Mouse (Mus musculus): ENCODE measurements around the gene Ranbp2.

The Ranbp2 gene

GRCm38 (mm10) chr10:58446384-58447279 is at the start of gene Ranbp2:
Ranbp2 (plus strand) TSS chr10:58446920.
- DNase-seq: peak; percentile 99

GRCm38 (mm10) chr10:58398941-58399340 is 47.8 kb upstream of the Ranbp2 start:
- DNase-seq: no peak

- DNase-seq: no peak
Measured at GRCm38 (mm10) chr10:58401838-58402237, 44.9 kb upstream of the Ranbp2 start.

- DNase-seq: no peak
Measured at GRCm38 (mm10) chr10:58404639-58405038, 42.1 kb upstream of the Ranbp2 start.

- peak; percentile 32 for DNase-seq
Measured at GRCm38 (mm10) chr10:58405285-58405948, 41.3 kb upstream of the Ranbp2 start.

- peak; percentile 65 for DNase-seq
Measured at GRCm38 (mm10) chr10:58405949-58406305, 40.8 kb upstream of the Ranbp2 start.

DNA sequence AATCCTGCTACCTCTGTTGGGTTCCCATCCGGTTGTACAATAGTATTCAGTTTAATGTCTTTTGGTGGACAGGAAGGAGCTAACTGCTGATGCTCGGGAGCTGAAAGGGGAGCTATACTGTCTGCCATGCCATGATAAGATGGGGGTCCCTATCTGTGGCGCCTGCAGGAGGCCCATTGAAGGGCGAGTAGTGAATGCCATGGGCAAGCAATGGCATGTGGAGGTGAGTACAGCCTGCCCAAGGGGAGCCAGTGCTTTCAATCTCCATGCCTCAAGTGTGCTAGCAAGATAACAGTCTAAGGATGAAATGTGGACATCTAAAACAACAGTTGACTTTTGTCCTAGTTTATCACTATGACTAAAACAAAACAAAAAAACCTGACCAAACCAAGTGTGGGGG is 34.4 kb upstream of the Ranbp2 start:
- no peak for DNase-seq

GRCm38 (mm10) chr10:58412852-58413251 is 33.9 kb upstream of the Ranbp2 start:
- DNase-seq: no peak

GRCm38 (mm10) chr10:58416702-58417101 is 30.0 kb upstream of the Ranbp2 start:
- DNase-seq: peak; percentile 77

- peak; percentile 18 for DNase-seq
Measured at GRCm38 (mm10) chr10:58418290-58418971, 28.3 kb upstream of the Ranbp2 start.

DNA sequence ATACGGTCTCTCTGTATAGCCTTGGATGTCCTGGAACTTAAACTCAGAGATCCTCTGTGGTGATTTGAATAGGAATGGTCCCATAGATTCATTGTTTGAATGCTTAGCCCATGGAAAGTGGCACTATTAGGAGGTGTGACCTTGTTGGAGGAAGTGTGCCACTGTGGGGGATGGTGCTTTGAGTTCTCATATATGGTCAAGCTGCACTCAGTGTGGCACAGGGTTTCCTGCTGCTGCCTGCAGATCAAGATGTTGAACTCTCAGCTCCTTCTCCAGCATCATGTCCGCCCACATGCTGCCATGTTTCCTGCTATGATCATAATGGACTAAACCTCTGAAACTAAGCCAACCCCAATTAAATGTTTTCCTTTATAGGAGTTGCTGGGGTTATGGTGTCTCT is 18.8 kb upstream of the Ranbp2 start:
- no peak for DNase-seq

DNA sequence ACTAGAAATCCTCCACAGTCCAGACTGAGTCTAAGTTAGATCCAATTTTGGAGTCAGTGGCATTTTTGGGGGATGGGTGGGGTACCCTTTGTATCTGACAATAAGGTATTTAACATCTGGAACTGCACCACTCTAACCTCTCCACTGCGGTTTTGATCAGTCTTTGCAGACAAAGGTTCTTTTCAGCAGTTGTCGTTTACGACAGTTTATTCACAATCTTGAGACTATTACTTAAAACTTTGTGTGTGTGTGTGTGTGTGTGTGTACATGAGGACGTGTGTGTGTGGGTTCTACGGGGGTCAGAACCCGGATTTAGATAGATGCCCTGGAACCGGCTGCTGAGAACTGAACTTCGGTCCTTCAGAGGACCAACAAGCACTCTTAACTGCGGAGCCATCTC is 870 bp upstream of the Ranbp2 start:
- peak; percentile 18 for DNase-seq

DNA sequence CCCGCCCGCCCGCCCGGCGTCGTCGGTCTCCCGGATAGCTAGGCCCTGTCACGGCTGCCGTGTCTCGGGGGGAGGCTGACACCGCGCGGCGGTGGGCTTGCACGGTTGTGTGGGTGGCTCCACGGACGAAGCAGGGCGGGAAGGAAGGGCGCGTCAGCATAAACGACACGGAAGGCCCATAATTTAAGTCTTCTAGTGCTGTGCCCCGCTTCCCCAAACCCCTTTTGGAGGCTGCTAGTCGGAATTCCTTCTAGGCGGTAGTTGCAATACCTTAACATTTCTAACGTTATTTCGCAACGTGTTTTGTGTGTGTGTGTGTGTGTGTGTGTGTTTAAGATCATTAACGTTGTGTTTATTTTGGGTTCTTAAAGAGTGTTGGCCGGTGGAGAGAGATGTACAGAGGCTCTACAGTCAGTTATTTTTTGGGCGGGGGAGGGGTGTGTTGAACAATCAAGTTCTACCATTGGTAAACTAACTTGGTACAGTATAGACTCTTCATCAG is 611 bp downstream of the Ranbp2 start:
- no peak for DNase-seq

GRCm38 (mm10) chr10:58451575-58451974 is 4.9 kb downstream of the Ranbp2 start:
- DNase-seq: no peak

DNA sequence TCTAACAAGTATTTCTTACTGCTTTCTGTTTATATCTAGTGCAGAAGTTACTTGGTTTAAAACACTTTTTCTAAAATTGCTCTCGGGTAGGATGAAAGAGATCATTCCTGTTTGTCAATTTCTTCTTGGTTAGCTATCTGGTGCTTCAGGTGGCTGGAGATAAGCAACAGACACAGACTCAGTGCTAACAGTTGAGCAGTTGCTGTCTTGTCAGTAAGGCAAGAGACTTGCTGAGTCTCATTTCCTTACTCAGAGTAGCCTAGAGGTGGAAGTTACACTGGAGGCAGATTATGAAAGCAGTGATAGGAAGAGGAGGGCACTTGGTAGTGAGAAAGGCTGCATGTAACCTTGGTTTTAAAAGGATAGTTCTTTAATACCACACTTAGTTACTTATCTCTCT is 5.5 kb downstream of the Ranbp2 start:
- no peak for DNase-seq

DNA sequence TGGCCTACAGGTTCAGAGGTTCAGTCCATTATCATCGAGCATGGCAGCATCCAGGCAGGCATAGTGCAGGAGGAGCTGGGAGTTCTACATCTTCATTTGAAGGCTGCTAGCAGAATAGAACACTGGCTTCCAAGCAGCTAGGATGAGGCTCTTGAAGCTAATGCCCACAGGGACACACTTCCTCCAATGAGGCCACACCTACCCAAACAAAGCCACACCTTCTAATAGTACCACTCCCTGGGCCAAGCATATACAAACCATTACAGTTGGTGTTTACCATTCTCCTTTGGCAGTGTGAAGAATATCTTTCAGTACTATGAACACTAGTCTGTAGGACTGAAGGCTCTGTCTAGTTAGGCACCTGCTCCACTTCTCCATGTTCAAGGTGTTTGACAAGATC is 13.2 kb downstream of the Ranbp2 start:
- DNase-seq: peak; percentile 5

- DNase-seq: no peak
Measured at GRCm38 (mm10) chr10:58477086-58477755, 30.5 kb downstream of the Ranbp2 start.

DNA sequence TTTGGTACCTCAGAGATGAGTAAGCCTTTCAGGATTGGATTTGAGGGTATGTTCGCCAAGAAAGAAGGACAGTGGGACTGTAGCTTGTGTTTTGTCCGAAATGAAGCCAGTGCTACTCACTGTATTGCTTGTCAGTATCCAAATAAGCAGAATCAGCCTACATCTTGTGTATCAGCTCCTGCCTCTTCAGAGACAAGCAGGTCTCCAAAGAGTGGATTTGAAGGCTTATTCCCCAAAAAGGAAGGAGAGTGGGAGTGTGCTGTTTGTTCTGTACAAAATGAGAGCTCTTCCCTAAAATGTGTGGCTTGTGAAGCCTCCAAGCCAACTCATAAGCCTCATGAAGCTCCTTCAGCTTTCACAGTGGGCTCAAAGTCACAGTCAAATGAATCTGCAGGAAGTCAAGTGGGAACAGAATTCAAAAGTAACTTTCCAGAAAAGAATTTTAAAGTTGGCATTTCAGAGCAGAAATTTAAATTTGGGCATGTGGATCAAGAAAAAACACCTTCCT is 31.4 kb downstream of the Ranbp2 start:
- no peak for DNase-seq

DNA sequence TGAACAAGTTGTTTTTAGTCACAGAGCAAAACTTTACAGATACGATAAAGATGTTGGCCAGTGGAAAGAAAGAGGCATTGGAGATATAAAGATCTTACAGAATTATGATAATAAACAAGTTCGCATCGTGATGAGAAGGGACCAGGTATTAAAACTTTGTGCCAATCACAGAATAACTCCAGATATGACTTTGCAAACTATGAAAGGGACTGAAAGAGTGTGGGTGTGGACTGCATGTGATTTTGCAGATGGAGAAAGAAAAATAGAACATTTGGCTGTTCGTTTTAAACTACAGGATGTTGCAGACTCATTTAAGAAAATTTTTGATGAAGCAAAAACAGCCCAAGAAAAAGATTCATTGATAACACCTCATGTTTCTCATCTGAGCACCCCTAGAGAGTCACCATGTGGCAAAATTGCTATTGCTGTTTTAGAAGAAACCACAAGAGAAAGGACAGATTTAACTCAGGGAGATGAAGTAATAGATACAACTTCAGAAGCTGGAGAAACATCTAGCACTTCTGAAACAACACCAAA is 33.3 kb downstream of the Ranbp2 start:
- DNase-seq: no peak

DNA sequence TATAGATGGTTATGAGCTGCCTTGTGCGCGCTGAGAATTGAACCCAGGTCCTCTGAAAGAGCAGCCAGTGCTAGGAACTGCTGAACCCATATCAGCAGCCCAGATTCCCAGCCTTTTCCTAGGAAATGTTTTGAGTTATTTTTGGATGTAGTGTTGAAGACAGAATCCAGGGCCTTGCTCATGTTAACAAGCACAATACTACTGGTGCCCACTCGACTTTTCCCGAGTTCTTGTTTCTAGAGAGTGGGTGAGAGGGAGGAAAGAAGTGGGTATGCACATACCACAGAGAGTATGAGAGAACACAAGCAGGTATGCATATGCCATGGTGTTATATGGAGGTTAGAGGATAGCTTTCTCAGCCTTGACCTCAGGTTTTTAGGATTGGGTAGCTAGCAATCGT is 44.3 kb downstream of the Ranbp2 start:
- DNase-seq: no peak

- DNase-seq: no peak
Measured at GRCm38 (mm10) chr10:58495637-58496036, 48.9 kb downstream of the Ranbp2 start.

- no peak for DNase-seq
Measured at GRCm38 (mm10) chr10:58496732-58497131, 50.0 kb downstream of the Ranbp2 start.

Measured in lung, postnatal 10 days (tissue).